21 mouse cellular contexts compared by ENCODE assay signal in the genomic region with DNA sequence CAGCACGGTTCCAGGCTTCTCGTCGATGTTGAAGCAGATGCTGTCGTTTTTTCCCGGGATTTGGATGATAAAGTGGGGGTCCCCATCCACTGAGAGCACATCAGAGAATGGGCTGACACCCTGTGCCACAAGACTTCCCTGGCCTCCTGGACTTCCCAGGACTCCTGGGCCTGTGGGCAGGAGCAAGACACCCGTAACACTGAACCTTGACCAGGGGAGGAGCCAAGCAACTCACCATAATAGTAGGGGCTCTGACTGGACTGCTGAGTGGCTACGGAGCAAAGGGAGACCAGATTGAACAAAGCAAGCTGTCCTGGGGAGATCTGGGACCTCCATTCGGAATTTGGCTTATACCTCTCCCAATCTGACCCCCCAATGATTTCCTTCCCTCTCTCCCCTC. TPM values are rescaled to one million over a fixed set of nuclear protein-coding genes. Genes with fewer than 3 reads are reported as not detected.
DNase-seq lines count a peak whose midpoint lies in the region; ATAC-seq and TF ChIP-seq lines count a peak whose summit lies in the region.
"Had no signal": no experiment of that assay in that cellular context is flagged by ENCODE, and none has a peak within 500 bp of the region (broad histone marks: within the 10 kb centered on the region; RNA-seq: fewer than 3 reads in every experiment).

No protein-coding gene starts in this region.

- no peak overlapping the region for H3K4me3 ChIP-seq in liver, adult 2 months (ENCODE audit: insufficient read depth, low read depth, low read length)
- H3K4me3 ChIP-seq: embryonic facial prominence, embryonic 12.5 days; forebrain, embryonic 15.5 days; heart, adult 2 months; heart, embryonic 15.5 days; hindbrain, embryonic 10.5 days had no signal

- ATAC-seq in megakaryocyte progenitor cell, adult 5-6 weeks (replicated peaks; ENCODE audit: poor library complexity) = no peak
- ATAC-seq: forebrain, embryonic 15.5 days had no signal

- TF ChIP-seq POLR2A in liver, adult 2 months (IDR thresholded peaks at IDR 0.05; ENCODE audit: extremely low read depth, insufficient read depth, low read length) = no peak

- peaks cover 73% of the 10 kb centered on the region for H3K36me3 ChIP-seq in liver, adult 2 months (ENCODE audit: control insufficient read depth, insufficient read depth, low read length)
- H3K36me3 ChIP-seq: embryonic facial prominence, embryonic 12.5 days; forebrain, embryonic 15.5 days; heart, embryonic 15.5 days; hindbrain, embryonic 10.5 days had no signal

- H3K79me2 ChIP-seq in liver, adult 2 months (ENCODE audit: control insufficient read depth, insufficient read depth, low read length) = no peaks in the 10 kb centered on the region

- peaks cover 19% of the 10 kb centered on the region; the same call in 1 of the 2 replicates for H3K4me1 ChIP-seq in liver, adult 2 months (ENCODE audit: control insufficient read depth, insufficient read depth, low read length)
- H3K4me1 ChIP-seq: embryonic facial prominence, embryonic 12.5 days; forebrain, embryonic 15.5 days; heart, embryonic 15.5 days; hindbrain, embryonic 10.5 days had no signal

- 0 out of 2 replicates have a peak overlapping the region, but pooled peaks have one; percentile 1 for H3K27ac ChIP-seq in liver, adult 2 months (replicated peaks; ENCODE audit: insufficient read depth, low read depth, low read length)
- H3K27ac ChIP-seq: embryonic facial prominence, embryonic 12.5 days; forebrain, embryonic 15.5 days; heart, adult 2 months; heart, embryonic 15.5 days; hindbrain, embryonic 10.5 days; hindbrain, embryonic 14.5 days had no signal

- 70% methylated on average over 8 of the region's 8 CpGs for WGBS in liver, adult 2 months

- no peak overlapping the region for H3K9ac ChIP-seq in liver, adult 2 months (ENCODE audit: low read depth, low read length)
- H3K9ac ChIP-seq: embryonic facial prominence, embryonic 12.5 days; forebrain, embryonic 15.5 days; heart, embryonic 15.5 days; hindbrain, embryonic 14.5 days had no signal

- DNase-seq in liver, adult 2 months (ENCODE audit: extremely low read depth, low read depth, low spot score) = no peak
- no peak for DNase-seq in liver
- DNase-seq in kidney, adult 9 months = peak; percentile 63
- DNase-seq in kidney, postnatal 14 days = peak; percentile 39
- DNase-seq in adrenal gland, postnatal 36 days = no peak
- no peak for DNase-seq in right cerebral cortex, postnatal 36 days (ENCODE audit: low spot score in 2 of 2)
- DNase-seq: adrenal gland, adult 2 months; cerebellum, adult 11 months; cerebellum, adult 8-10 months; gastrocnemius, postnatal 10 days; heart, adult 2 months; heart, postnatal 14 days had no signal

- no peak for TF ChIP-seq CTCF in liver, adult 2 months (IDR thresholded peaks at IDR 0.05; ENCODE audit: low read depth, low read length)

- no peaks in the 10 kb centered on the region for H3K27me3 ChIP-seq in liver, adult 2 months (ENCODE audit: control insufficient read depth, insufficient read depth, low read length)
- H3K27me3 ChIP-seq: embryonic facial prominence, embryonic 12.5 days; forebrain, embryonic 15.5 days; heart, embryonic 15.5 days had no signal

RNA-seq across cellular contexts. Expression of gene Itih3, which starts 10.9 kb away (rescaled TPM):
- 603 and 791 TPM in 2 replicates for total RNA-seq in liver, adult 2 months (2014; rRNA removed)
- 335 and 492 TPM in 2 replicates for polyA plus RNA-seq in liver, adult 2 months (2012; rRNA removed)
- total RNA-seq in megakaryocyte progenitor cell, adult 5-6 weeks (2015) = not detected in 2 replicates
- not detected in 2 replicates for total RNA-seq in megakaryocyte progenitor cell, adult 5-6 weeks (2017)
- total RNA-seq in adrenal gland, postnatal 36 days (2021) = 1 to 10 TPM in 1 of 2 experiments, under 1 TPM in 1; 0.16 to 2.0 TPM

RNA-seq across cellular contexts. Expression of gene Itih4, which starts 26.4 kb away (rescaled TPM):
- total RNA-seq in liver, adult 2 months (2014; rRNA removed) = 1,004 and 1,280 TPM in 2 replicates
- 1,016 and 1,052 TPM in 2 replicates for polyA plus RNA-seq in liver, adult 2 months (2012; rRNA removed)
- not detected in 2 replicates for total RNA-seq in megakaryocyte progenitor cell, adult 5-6 weeks (2015)
- not detected in 2 replicates for total RNA-seq in megakaryocyte progenitor cell, adult 5-6 weeks (2017)
- 1 to 10 TPM; 4.5 to 5.3 TPM for total RNA-seq in adrenal gland, postnatal 36 days (2021)
- polyA plus RNA-seq: embryonic facial prominence, embryonic 12.5 days; forebrain, embryonic 11.5 days; forebrain, embryonic 15.5 days; heart, embryonic 11.5 days; hindbrain, embryonic 10.5 days; hindbrain, embryonic 14.5 days had no signal

RNA-seq across cellular contexts. Expression of gene Itih1, which starts 30.4 kb away (rescaled TPM):
- 544 and 683 TPM in 2 replicates for total RNA-seq in liver, adult 2 months (2014; rRNA removed)
- polyA plus RNA-seq in liver, adult 2 months (2012; rRNA removed) = 457 and 504 TPM in 2 replicates
- not detected in 2 replicates for total RNA-seq in megakaryocyte progenitor cell, adult 5-6 weeks (2015)
- total RNA-seq in megakaryocyte progenitor cell, adult 5-6 weeks (2017) = not detected in 2 replicates
- total RNA-seq in adrenal gland, postnatal 36 days (2021) = under 1 TPM in 1 of 2 experiments, not detected in 1; 0.36 TPM
- total RNA-seq: heart, adult 2 months; heart, postnatal 14 days had no signal
- polyA plus RNA-seq: cortical plate, adult 2 months; embryonic facial prominence, embryonic 12.5 days; forebrain, embryonic 11.5 days; forebrain, embryonic 15.5 days; hindbrain, embryonic 10.5 days; hindbrain, embryonic 14.5 days had no signal

RNA-seq across cellular contexts. Expression of gene Mustn1, which starts 33.6 kb away (rescaled TPM):
- 1.0 and 2.3 TPM in 2 replicates for total RNA-seq in liver, adult 2 months (2014; rRNA removed)
- polyA plus RNA-seq in liver, adult 2 months (2012; rRNA removed) = 4.1 and 4.4 TPM in 2 replicates
- total RNA-seq in megakaryocyte progenitor cell, adult 5-6 weeks (2015) = 0.47 and 0.49 TPM in 2 replicates
- total RNA-seq in megakaryocyte progenitor cell, adult 5-6 weeks (2017) = 0.27 and 0.50 TPM in 2 replicates
- total RNA-seq in adrenal gland, postnatal 36 days (2021) = 1 to 10 TPM; 2.2 to 4.7 TPM

RNA-seq across cellular contexts. Expression of gene Nek4, which starts 38.5 kb away (rescaled TPM):
- 6.7 and 7.5 TPM in 2 replicates for total RNA-seq in liver, adult 2 months (2014; rRNA removed)
- 2.9 and 3.1 TPM in 2 replicates for polyA plus RNA-seq in liver, adult 2 months (2012; rRNA removed)
- total RNA-seq in megakaryocyte progenitor cell, adult 5-6 weeks (2015) = 8.5 and 8.8 TPM in 2 replicates
- 12.2 and 13.8 TPM in 2 replicates for total RNA-seq in megakaryocyte progenitor cell, adult 5-6 weeks (2017)
- 10 to 100 TPM; 11.2 to 12.6 TPM for total RNA-seq in adrenal gland, postnatal 36 days (2021)

Comparison
In these comparisons a context has a peak if more than half of its experiments do, and no peak if none do; other contexts are left out.
1. DNase-seq: peak in kidney, adult 9 months (single experiment) and kidney, postnatal 14 days (single experiment); none in liver, adult 2 months (single experiment), liver (single experiment), adrenal gland, postnatal 36 days (0 of 2) and right cerebral cortex, postnatal 36 days (0 of 2).
2. RNA of gene Itih3, which starts 10.9 kb away (total RNA-seq): 603 to 791 TPM in liver, adult 2 months; 0.16 to 2.0 TPM in adrenal gland, postnatal 36 days and not detected in megakaryocyte progenitor cell, adult 5-6 weeks; every median in the first group is over 100 times any median in the second.
3. RNA of gene Itih4, which starts 26.4 kb away (total RNA-seq): 1,004 to 1,280 TPM in liver, adult 2 months; 4.5 to 5.3 TPM in adrenal gland, postnatal 36 days and not detected in megakaryocyte progenitor cell, adult 5-6 weeks; every median in the first group is over 100 times any median in the second.
4. RNA of gene Itih1, which starts 30.4 kb away (total RNA-seq): 544 to 683 TPM in liver, adult 2 months; 0.36 TPM in adrenal gland, postnatal 36 days and not detected in megakaryocyte progenitor cell, adult 5-6 weeks; every median in the first group is over 100 times any median in the second.